Mouse (Mus musculus): ENCODE measurements around the gene Map3k4.
"Not testable (repeated sequence)": the region's sequence is repeated elsewhere in the genome, so short reads cannot be mapped to it uniquely, and the experiment has no call there.

The Map3k4 gene

GRCm38 (mm10) chr17:12265969-12266925 lies 52.3 kb downstream of the Map3k4 start:
- DNase-seq: peak; percentile 78 to 86

- no peak for DNase-seq
Measured at GRCm38 (mm10) chr17:12264293-12264692, 54.3 kb downstream of the Map3k4 start.

- no peak for DNase-seq
Measured at GRCm38 (mm10) chr17:12263787-12264186, 54.8 kb downstream of the Map3k4 start.

- DNase-seq: peak; percentile 21 to 29
Measured at GRCm38 (mm10) chr17:12262851-12263250, 55.7 kb downstream of the Map3k4 start.

GRCm38 (mm10) chr17:12261887-12262286 lies 56.7 kb downstream of the Map3k4 start:
- DNase-seq: peak in 1 of 2 experiments; percentile 33

- DNase-seq: no peak
Measured at GRCm38 (mm10) chr17:12261376-12261775, 57.2 kb downstream of the Map3k4 start.

- DNase-seq: no peak
Measured at GRCm38 (mm10) chr17:12259957-12260356, 58.6 kb downstream of the Map3k4 start.

GRCm38 (mm10) chr17:12258517-12258916 lies 60.1 kb downstream of the Map3k4 start:
- no peak for DNase-seq

GRCm38 (mm10) chr17:12256142-12256541 lies 62.5 kb downstream of the Map3k4 start:
- no peak for DNase-seq

GRCm38 (mm10) chr17:12250581-12250980 lies 68.0 kb downstream of the Map3k4 start:
- DNase-seq: no peak

- DNase-seq: no peak
Measured at GRCm38 (mm10) chr17:12249783-12250504, 68.7 kb downstream of the Map3k4 start.

GRCm38 (mm10) chr17:12240701-12241100 lies 77.9 kb downstream of the Map3k4 start:
- no peak for DNase-seq

- DNase-seq: no peak
Measured at GRCm38 (mm10) chr17:12232724-12233123, 85.9 kb downstream of the Map3k4 start.

GRCm38 (mm10) chr17:12231087-12231486 lies 87.5 kb downstream of the Map3k4 start:
- no peak for DNase-seq

GRCm38 (mm10) chr17:12230167-12230566 lies 88.4 kb downstream of the Map3k4 start:
- DNase-seq: no peak

- no peak for DNase-seq
Measured at GRCm38 (mm10) chr17:12229756-12230155, 88.8 kb downstream of the Map3k4 start.

GRCm38 (mm10) chr17:12228471-12228870 lies 90.1 kb downstream of the Map3k4 start:
- no peak for DNase-seq

- no peak for DNase-seq
Measured at GRCm38 (mm10) chr17:12228001-12228400, 90.6 kb downstream of the Map3k4 start.

GRCm38 (mm10) chr17:12226551-12226950 lies 92.0 kb downstream of the Map3k4 start:
- peak; percentile 65 to 74 for DNase-seq

- no peak for DNase-seq
Measured at GRCm38 (mm10) chr17:12225227-12225626, 93.4 kb downstream of the Map3k4 start.

- not testable (repeated sequence) for DNase-seq
Measured at GRCm38 (mm10) chr17:12224551-12224950, 94.0 kb downstream of the Map3k4 start.

- peak; percentile 26 to 38 for DNase-seq
Measured at GRCm38 (mm10) chr17:12224145-12224544, 94.5 kb downstream of the Map3k4 start.

GRCm38 (mm10) chr17:12223682-12224081 lies 94.9 kb downstream of the Map3k4 start:
- peak in 1 of 2 experiments; percentile 31 for DNase-seq

- DNase-seq: no peak
Measured at GRCm38 (mm10) chr17:12221926-12222325, 96.7 kb downstream of the Map3k4 start.
